Comparison of ENCODE assay signal across 22 mouse cellular contexts in genomic region chr17:17900768-17901167, GRCm38 (mm10). TPM values are rescaled to one million over a fixed set of nuclear protein-coding genes. Genes with fewer than 3 reads are reported as not detected.
A peak's percentile ranks its signal among the peaks of the same experiment; 100 is the strongest.
DNase-seq lines count a peak whose midpoint lies in the region; ATAC-seq lines count a peak whose summit lies in the region.
"Had no signal": no experiment of that assay in that cellular context is flagged by ENCODE, and none has a peak within 500 bp of the region (broad histone marks: within the 10 kb centered on the region; RNA-seq: fewer than 3 reads in every experiment).

No protein-coding gene starts in this region.

- no peak overlapping the region for H3K9ac ChIP-seq in liver, embryonic 15.5 days
- no peak overlapping the region for H3K9ac ChIP-seq in liver, embryonic 11.5 days (ENCODE audit: low read depth, low read length)
- H3K9ac ChIP-seq in midbrain, embryonic 16.5 days (ENCODE audit: low read depth, low read length), result no peak overlapping the region
- H3K9ac ChIP-seq: embryonic facial prominence, embryonic 12.5 days; intestine, embryonic 15.5 days; liver, embryonic 14.5 days had no signal

- no peaks in the 10 kb centered on the region for H3K9me3 ChIP-seq in liver, embryonic 15.5 days (replicated peaks)
- no peaks in the 10 kb centered on the region for H3K9me3 ChIP-seq in liver, embryonic 11.5 days (ENCODE audit: control insufficient read depth, low read length)
- no peaks in the 10 kb centered on the region for H3K9me3 ChIP-seq in midbrain, embryonic 16.5 days (replicated peaks; ENCODE audit: control insufficient read depth, low read length, poor library complexity, severe bottlenecking)
- H3K9me3 ChIP-seq: embryonic facial prominence, embryonic 12.5 days; hindbrain, embryonic 10.5 days; intestine, embryonic 15.5 days had no signal

- no peaks in the 10 kb centered on the region for H3K4me1 ChIP-seq in liver, embryonic 15.5 days (replicated peaks)
- H3K4me1 ChIP-seq in liver, embryonic 11.5 days (replicated peaks; ENCODE audit: control insufficient read depth, insufficient read depth, low read length), result no peaks in the 10 kb centered on the region
- H3K4me1 ChIP-seq in midbrain, embryonic 16.5 days (ENCODE audit: control insufficient read depth, insufficient read depth, low read length), result no peaks in the 10 kb centered on the region
- H3K4me1 ChIP-seq: embryonic facial prominence, embryonic 12.5 days; hindbrain, embryonic 10.5 days; intestine, embryonic 15.5 days had no signal

- no peaks in the 10 kb centered on the region for H3K27me3 ChIP-seq in liver, embryonic 15.5 days
- no peaks in the 10 kb centered on the region for H3K27me3 ChIP-seq in liver, embryonic 11.5 days (replicated peaks; ENCODE audit: control insufficient read depth, insufficient read depth, low read length)
- no peaks in the 10 kb centered on the region for H3K27me3 ChIP-seq in midbrain, embryonic 16.5 days (ENCODE audit: control insufficient read depth, insufficient read depth, low read depth, low read length)
- H3K27me3 ChIP-seq: embryonic facial prominence, embryonic 12.5 days; intestine, embryonic 15.5 days had no signal

- H3K36me3 ChIP-seq in liver, embryonic 15.5 days (replicated peaks), result no peaks in the 10 kb centered on the region
- no peaks in the 10 kb centered on the region for H3K36me3 ChIP-seq in liver, embryonic 11.5 days (ENCODE audit: control insufficient read depth, insufficient read depth, low read length)
- H3K36me3 ChIP-seq in midbrain, embryonic 16.5 days (ENCODE audit: control insufficient read depth, insufficient read depth, low read length), result no peaks in the 10 kb centered on the region
- H3K36me3 ChIP-seq: embryonic facial prominence, embryonic 12.5 days; hindbrain, embryonic 10.5 days; intestine, embryonic 15.5 days had no signal

- no peak overlapping the region for H3K4me3 ChIP-seq in liver, embryonic 15.5 days (replicated peaks)
- H3K4me3 ChIP-seq in liver, embryonic 11.5 days (ENCODE audit: low read depth, low read length), result no peak overlapping the region
- H3K4me3 ChIP-seq in midbrain, embryonic 16.5 days (ENCODE audit: low read depth, low read length), result no peak overlapping the region
- H3K4me3 ChIP-seq: embryonic facial prominence, embryonic 12.5 days; hindbrain, embryonic 10.5 days; intestine, embryonic 15.5 days had no signal

- no peak overlapping the region for H3K27ac ChIP-seq in liver, embryonic 15.5 days (replicated peaks)
- H3K27ac ChIP-seq in liver, embryonic 11.5 days (ENCODE audit: low read depth, low read length), result no peak overlapping the region
- H3K27ac ChIP-seq in midbrain, embryonic 16.5 days (ENCODE audit: low read length), result no peak overlapping the region
- H3K27ac ChIP-seq: embryonic facial prominence, embryonic 12.5 days; hindbrain, embryonic 10.5 days; intestine, embryonic 15.5 days; liver, embryonic 14.5 days had no signal

- peak; percentile 57; the same call in 1 of the 2 replicates for ATAC-seq in liver, embryonic 15.5 days (ENCODE audit: insufficient read depth)
- ATAC-seq in liver, embryonic 11.5 days (replicated peaks; ENCODE audit: low FRiP score), result no peak
- ATAC-seq in CD4-positive, CD25-positive, alpha-beta regulatory T cell, adult 4 months, result peak; percentile 70
- ATAC-seq in hematopoietic stem cell, adult 5-6 weeks (replicated peaks in 1 of 2; ENCODE audit: insufficient read depth in 1 of 2, low FRiP score in 2 of 2, low TSS enrichment in 1 of 2, low read depth in 1 of 2, poor library complexity in 2 of 2, severe bottlenecking in 2 of 2), result peak; percentile 77 to 81
- ATAC-seq in monocyte, adult 5-6 weeks (replicated peaks; ENCODE audit: insufficient number of reproducible peaks, low FRiP score, low TSS enrichment, poor library complexity, severe bottlenecking), result peak; percentile 87
- ATAC-seq in midbrain, embryonic 16.5 days, result no peak
- ATAC-seq: intestine, embryonic 15.5 days had no signal

- H3K4me2 ChIP-seq in liver, embryonic 15.5 days, result no peak overlapping the region
- no peak overlapping the region for H3K4me2 ChIP-seq in liver, embryonic 11.5 days
- no peak overlapping the region for H3K4me2 ChIP-seq in midbrain, embryonic 16.5 days (ENCODE audit: low read length)
- H3K4me2 ChIP-seq: embryonic facial prominence, embryonic 12.5 days; intestine, embryonic 15.5 days had no signal

- no peak for DNase-seq in liver, embryonic 11.5 days (ENCODE audit: low spot score)
- no peak for DNase-seq in adrenal gland, adult 8-10 months
- no peak for DNase-seq in layer of hippocampus, postnatal 25 days (ENCODE audit: extremely low spot score in 1 of 2, low spot score in 1 of 2)
- DNase-seq: adrenal gland, postnatal 36 days; cerebellum, postnatal 25 days; gastrocnemius, postnatal 10 days; kidney, postnatal 10 days; layer of hippocampus, adult 9-11 months; right cerebral cortex, postnatal 25 days had no signal

- 30% methylated on average over 1 of the region's 1 CpGs for WGBS in liver, embryonic 15.5 days (ENCODE audit: insufficient replicate concordance)
- WGBS in liver, embryonic 11.5 days, result 61% methylated on average over 1 of the region's 1 CpGs
- WGBS in midbrain, embryonic 16.5 days, result 85% methylated on average over 1 of the region's 1 CpGs

RNA-seq across cellular contexts. Expression of gene Fpr3, which starts 13.1 kb away (rescaled TPM):
- not detected in 2 replicates for polyA plus RNA-seq in liver, embryonic 15.5 days (2015; fragmentation: Nextera tagmentation; extraction: Ambion mirVana)
- polyA plus RNA-seq in liver, embryonic 11.5 days (2014; fragmentation: Nextera tagmentation; extraction: Ambion mirVana), result not detected in 2 replicates
- polyA plus RNA-seq in CD4-positive, CD25-positive, alpha-beta regulatory T cell, adult 4 months (2017; shearing (Covaris generic)), result not detected
- not detected in 2 replicates for total RNA-seq in hematopoietic stem cell, adult 5-6 weeks (2017)
- not detected in 3 replicates for total RNA-seq in monocyte, adult 5-6 weeks (2017)
- not detected for total RNA-seq in adrenal gland, adult 8-10 months (2022)
- total RNA-seq in layer of hippocampus, postnatal 25 days (2021), result not detected
- not detected in 2 replicates for polyA plus RNA-seq in midbrain, embryonic 16.5 days (2015; fragmentation: Nextera tagmentation; extraction: Ambion mirVana)
- total RNA-seq: adrenal gland, postnatal 36 days; gastrocnemius, postnatal 10 days; left cerebral cortex, postnatal 25 days had no signal
- polyA plus RNA-seq: embryonic facial prominence, embryonic 12.5 days; heart, embryonic 14.5 days; hindbrain, embryonic 10.5 days; intestine, embryonic 15.5 days; liver, embryonic 14.5 days; stomach, embryonic 14.5 days; thymus, postnatal 0 days had no signal

RNA-seq across cellular contexts. Expression of gene Fpr2, which starts 13.1 kb away (rescaled TPM):
- 3.4 and 3.5 TPM in 2 replicates for polyA plus RNA-seq in liver, embryonic 15.5 days (2015; fragmentation: Nextera tagmentation; extraction: Ambion mirVana)
- polyA plus RNA-seq in liver, embryonic 11.5 days (2014; fragmentation: Nextera tagmentation; extraction: Ambion mirVana), result 0.21 TPM in 1 of 2 replicates, not detected in the other
- polyA plus RNA-seq in CD4-positive, CD25-positive, alpha-beta regulatory T cell, adult 4 months (2017; shearing (Covaris generic)), result under 1 TPM in 1 of 2 experiments, not detected in 1; 0.62 TPM
- total RNA-seq in hematopoietic stem cell, adult 5-6 weeks (2017), result 8.1 and 26.5 TPM in 2 replicates
- 29.1 to 53.2 TPM (median 41.4 TPM) in 3 replicates for total RNA-seq in monocyte, adult 5-6 weeks (2017)
- under 1 TPM in 1 of 4 experiments, not detected in 3; 0.56 TPM for total RNA-seq in adrenal gland, adult 8-10 months (2022)
- not detected for total RNA-seq in layer of hippocampus, postnatal 25 days (2021)
- polyA plus RNA-seq in midbrain, embryonic 16.5 days (2015; fragmentation: Nextera tagmentation; extraction: Ambion mirVana), result 0.23 TPM in 1 of 2 replicates, not detected in the other
- total RNA-seq: adrenal gland, postnatal 36 days; left cerebral cortex, postnatal 25 days had no signal
- polyA plus RNA-seq: embryonic facial prominence, embryonic 12.5 days; hindbrain, embryonic 10.5 days; stomach, embryonic 14.5 days had no signal

RNA-seq across cellular contexts. Expression of gene Fpr1, which starts 17.0 kb away (rescaled TPM):
- 6.3 and 7.9 TPM in 2 replicates for polyA plus RNA-seq in liver, embryonic 15.5 days (2015; fragmentation: Nextera tagmentation; extraction: Ambion mirVana)
- 0.37 TPM in 1 of 2 replicates, not detected in the other for polyA plus RNA-seq in liver, embryonic 11.5 days (2014; fragmentation: Nextera tagmentation; extraction: Ambion mirVana)
- polyA plus RNA-seq in CD4-positive, CD25-positive, alpha-beta regulatory T cell, adult 4 months (2017; shearing (Covaris generic)), result not detected
- 2.7 and 12.1 TPM in 2 replicates for total RNA-seq in hematopoietic stem cell, adult 5-6 weeks (2017)
- total RNA-seq in monocyte, adult 5-6 weeks (2017), result 9.8 to 11.3 TPM (median 10.1 TPM) in 3 replicates
- under 1 TPM in 1 of 4 experiments, not detected in 3; 0.17 TPM for total RNA-seq in adrenal gland, adult 8-10 months (2022)
- total RNA-seq in layer of hippocampus, postnatal 25 days (2021), result not detected
- polyA plus RNA-seq in midbrain, embryonic 16.5 days (2015; fragmentation: Nextera tagmentation; extraction: Ambion mirVana), result 0.18 TPM in 1 of 2 replicates, not detected in the other
- total RNA-seq: adrenal gland, postnatal 36 days; left cerebral cortex, postnatal 25 days had no signal
- polyA plus RNA-seq: hindbrain, embryonic 10.5 days had no signal

RNA-seq across cellular contexts. Expression of gene Has1, which starts 45.8 kb away (rescaled TPM):
- 0.03 and 0.05 TPM in 2 replicates for polyA plus RNA-seq in liver, embryonic 15.5 days (2015; fragmentation: Nextera tagmentation; extraction: Ambion mirVana)
- polyA plus RNA-seq in liver, embryonic 11.5 days (2014; fragmentation: Nextera tagmentation; extraction: Ambion mirVana), result 0.31 and 0.58 TPM in 2 replicates
- polyA plus RNA-seq in CD4-positive, CD25-positive, alpha-beta regulatory T cell, adult 4 months (2017; shearing (Covaris generic)), result not detected
- total RNA-seq in hematopoietic stem cell, adult 5-6 weeks (2017), result not detected in 2 replicates
- not detected in 3 replicates for total RNA-seq in monocyte, adult 5-6 weeks (2017)
- under 1 TPM in 2 of 4 experiments, not detected in 2; 0.23 to 0.24 TPM for total RNA-seq in adrenal gland, adult 8-10 months (2022)
- total RNA-seq in layer of hippocampus, postnatal 25 days (2021), result under 1 TPM; 0.40 to 0.42 TPM
- 0.98 and 1.3 TPM in 2 replicates for polyA plus RNA-seq in midbrain, embryonic 16.5 days (2015; fragmentation: Nextera tagmentation; extraction: Ambion mirVana)
- polyA plus RNA-seq: liver, embryonic 14.5 days had no signal

Comparison
In these comparisons a context has a peak if more than half of its experiments do, and no peak if none do; other contexts are left out.
1. ATAC-seq: peak in liver, embryonic 15.5 days (single experiment), CD4-positive, CD25-positive, alpha-beta regulatory T cell, adult 4 months (single experiment), hematopoietic stem cell, adult 5-6 weeks (2 of 2) and monocyte, adult 5-6 weeks (single experiment); none in liver, embryonic 11.5 days (single experiment) and midbrain, embryonic 16.5 days (single experiment).